18 mouse cellular contexts compared by ENCODE assay signal in the genomic region with DNA sequence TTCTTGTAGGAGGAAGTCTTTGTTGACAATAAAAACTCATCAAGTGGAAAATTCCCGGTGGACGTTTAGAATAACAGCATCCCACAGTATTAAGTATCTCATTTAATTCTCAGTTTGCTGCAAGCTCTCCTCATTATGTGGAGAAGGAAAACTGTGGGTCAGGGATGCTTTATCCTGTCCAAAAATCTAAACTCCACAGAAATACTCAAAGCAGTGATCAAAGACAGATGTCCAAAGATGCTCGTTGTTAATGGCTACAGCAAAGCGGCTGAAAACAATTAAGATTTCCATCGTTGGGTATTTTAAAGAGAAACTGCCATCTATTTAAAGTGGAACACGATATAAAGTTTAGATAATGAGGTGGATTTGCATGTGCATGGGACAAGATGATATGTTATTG.
DNase-seq lines count a peak whose midpoint lies in the region; ATAC-seq and TF ChIP-seq lines count a peak whose summit lies in the region.
"Had no signal": no experiment of that assay in that cellular context is flagged by ENCODE, and none has a peak within 500 bp of the region (broad histone marks: within the 10 kb centered on the region; RNA-seq: fewer than 3 reads in every experiment).

No protein-coding gene starts in this region.

- 35% methylated on average over 6 of the region's 6 CpGs for WGBS in kidney, postnatal 0 days
- WGBS in embryonic facial prominence, embryonic 12.5 days: 28% methylated on average over 6 of the region's 6 CpGs
- 27% methylated on average over 6 of the region's 6 CpGs for WGBS in embryonic facial prominence, embryonic 14.5 days
- 70% methylated on average over 6 of the region's 6 CpGs for WGBS in forebrain, embryonic 14.5 days

- H3K27me3 ChIP-seq in kidney, postnatal 0 days (ENCODE audit: insufficient read depth, low read length): no peaks in the 10 kb centered on the region
- no peaks in the 10 kb centered on the region for H3K27me3 ChIP-seq in embryonic facial prominence, embryonic 12.5 days
- H3K27me3 ChIP-seq in embryonic facial prominence, embryonic 14.5 days (replicated peaks; ENCODE audit: control insufficient read depth, insufficient read depth, low read length): no peaks in the 10 kb centered on the region
- no peaks in the 10 kb centered on the region for H3K27me3 ChIP-seq in forebrain, embryonic 14.5 days (replicated peaks; ENCODE audit: control insufficient read depth, insufficient read depth, low read length)
- H3K27me3 ChIP-seq: embryonic facial prominence, embryonic 13.5 days; forebrain, embryonic 13.5 days had no signal

- H3K4me1 ChIP-seq in kidney, postnatal 0 days (replicated peaks; ENCODE audit: insufficient read depth, low read length): no peaks in the 10 kb centered on the region
- H3K4me1 ChIP-seq in embryonic facial prominence, embryonic 12.5 days: no peaks in the 10 kb centered on the region
- no peaks in the 10 kb centered on the region; the same call in 1 of the 2 replicates for H3K4me1 ChIP-seq in embryonic facial prominence, embryonic 14.5 days (ENCODE audit: control insufficient read depth, insufficient read depth, low read length)
- no peaks in the 10 kb centered on the region for H3K4me1 ChIP-seq in forebrain, embryonic 14.5 days (ENCODE audit: control insufficient read depth, insufficient read depth, low read length)

- H3K4me2 ChIP-seq in kidney, postnatal 0 days (ENCODE audit: low read length): no peak overlapping the region
- H3K4me2 ChIP-seq in embryonic facial prominence, embryonic 12.5 days (replicated peaks): no peak overlapping the region
- H3K4me2 ChIP-seq in embryonic facial prominence, embryonic 14.5 days (ENCODE audit: low read depth, low read length): no peak overlapping the region
- no peak overlapping the region for H3K4me2 ChIP-seq in forebrain, embryonic 14.5 days (ENCODE audit: low read length)
- H3K4me2 ChIP-seq: embryonic facial prominence, embryonic 13.5 days; forebrain, embryonic 13.5 days had no signal

- no peak overlapping the region for H3K9ac ChIP-seq in kidney, postnatal 0 days (ENCODE audit: low read depth, low read length)
- no peak overlapping the region for H3K9ac ChIP-seq in embryonic facial prominence, embryonic 12.5 days
- H3K9ac ChIP-seq in embryonic facial prominence, embryonic 14.5 days (ENCODE audit: low read depth, low read length): no peak overlapping the region
- no peak overlapping the region for H3K9ac ChIP-seq in forebrain, embryonic 14.5 days (ENCODE audit: low read length)
- H3K9ac ChIP-seq: embryonic facial prominence, embryonic 13.5 days; forebrain, embryonic 13.5 days had no signal

- TF ChIP-seq CTCF in kidney, postnatal 0 days (IDR thresholded peaks at IDR 0.05; ENCODE audit: low read depth): no peak

- DNase-seq in embryo, embryonic 11 days: peak; percentile 13
- DNase-seq in embryo, embryonic 10 days (ENCODE audit: low spot score): no peak
- DNase-seq in kidney, postnatal 0 days (ENCODE audit: low spot score): peak; percentile 53
- no peak for DNase-seq in kidney, postnatal 10 days
- DNase-seq in embryonic facial prominence, embryonic 14.5 days (ENCODE audit: low spot score): peak; percentile 66
- no peak for DNase-seq in forebrain, embryonic 14.5 days (ENCODE audit: low spot score)
- DNase-seq: adrenal gland, adult 2 months; adrenal gland, postnatal 10 days; adrenal gland, postnatal 25 days; cerebellum, adult 11-12 months; cerebellum, adult 2 months; cerebellum, adult 9-10 months; cerebellum, postnatal 10 days; cerebellum, postnatal 25 days had no signal

- ATAC-seq in kidney, postnatal 0 days (replicated peaks; ENCODE audit: low FRiP score, low read depth): no peak
- no peak for ATAC-seq in embryonic facial prominence, embryonic 12.5 days (ENCODE audit: insufficient number of reproducible peaks, insufficient read depth, low FRiP score, low TSS enrichment)
- ATAC-seq in embryonic facial prominence, embryonic 14.5 days (ENCODE audit: low read depth): no peak
- ATAC-seq in forebrain, embryonic 14.5 days: no peak
- ATAC-seq: forebrain, embryonic 13.5 days; forebrain, embryonic 16.5 days had no signal

- no peak overlapping the region for H3K4me3 ChIP-seq in kidney, postnatal 0 days (replicated peaks; ENCODE audit: low read depth, low read length)
- no peak overlapping the region for H3K4me3 ChIP-seq in embryonic facial prominence, embryonic 12.5 days
- no peak overlapping the region for H3K4me3 ChIP-seq in embryonic facial prominence, embryonic 14.5 days (ENCODE audit: low read depth, low read length)
- H3K4me3 ChIP-seq in forebrain, embryonic 14.5 days (ENCODE audit: low read depth, low read length): no peak overlapping the region
- H3K4me3 ChIP-seq: embryonic facial prominence, embryonic 13.5 days; forebrain, embryonic 13.5 days had no signal

- no peaks in the 10 kb centered on the region for H3K9me3 ChIP-seq in kidney, postnatal 0 days (replicated peaks; ENCODE audit: low read length)
- H3K9me3 ChIP-seq in embryonic facial prominence, embryonic 12.5 days: no peaks in the 10 kb centered on the region
- H3K9me3 ChIP-seq in embryonic facial prominence, embryonic 14.5 days (ENCODE audit: control insufficient read depth, low read length): no peaks in the 10 kb centered on the region
- H3K9me3 ChIP-seq in forebrain, embryonic 14.5 days (replicated peaks; ENCODE audit: control insufficient read depth, low read length): no peaks in the 10 kb centered on the region; the same call in 1 of the 2 replicates
- H3K9me3 ChIP-seq: embryonic facial prominence, embryonic 13.5 days had no signal

- no peaks in the 10 kb centered on the region for H3K36me3 ChIP-seq in kidney, postnatal 0 days (ENCODE audit: insufficient read depth, low read length)
- no peaks in the 10 kb centered on the region for H3K36me3 ChIP-seq in embryonic facial prominence, embryonic 12.5 days
- H3K36me3 ChIP-seq in embryonic facial prominence, embryonic 14.5 days (ENCODE audit: control insufficient read depth, insufficient read depth, low read length): no peaks in the 10 kb centered on the region
- no peaks in the 10 kb centered on the region for H3K36me3 ChIP-seq in forebrain, embryonic 14.5 days (ENCODE audit: control insufficient read depth, insufficient read depth, low read length)
- H3K36me3 ChIP-seq: embryonic facial prominence, embryonic 13.5 days had no signal

- H3K27ac ChIP-seq in kidney, postnatal 0 days: no peak overlapping the region
- H3K27ac ChIP-seq in embryonic facial prominence, embryonic 12.5 days: 0 out of 2 replicates have a peak overlapping the region, but pooled peaks have one; percentile 46
- H3K27ac ChIP-seq in embryonic facial prominence, embryonic 14.5 days (replicated peaks; ENCODE audit: low read depth, low read length): no peak overlapping the region
- no peak overlapping the region for H3K27ac ChIP-seq in forebrain, embryonic 14.5 days (ENCODE audit: low read depth, low read length)
- H3K27ac ChIP-seq: embryonic facial prominence, embryonic 13.5 days; forebrain, embryonic 13.5 days had no signal

Comparison
In these comparisons a context has a peak if more than half of its experiments do, and no peak if none do; other contexts are left out.
1. DNase-seq: peak in embryo, embryonic 11 days (single experiment), kidney, postnatal 0 days (single experiment) and embryonic facial prominence, embryonic 14.5 days (single experiment); none in embryo, embryonic 10 days (single experiment), kidney, postnatal 10 days (single experiment) and forebrain, embryonic 14.5 days (single experiment).